Mouse (Mus musculus) cerebellum, adult 9-10 months (tissue): ENCODE results near the gene Pus10.
A peak's percentile ranks its signal among the peaks of the same experiment; 100 is the strongest.

Experiments
- DNase-seq: peaks from one replicate; pipeline ENCODE4 v3.0.0; 2022

The Pus10 gene

DNA sequence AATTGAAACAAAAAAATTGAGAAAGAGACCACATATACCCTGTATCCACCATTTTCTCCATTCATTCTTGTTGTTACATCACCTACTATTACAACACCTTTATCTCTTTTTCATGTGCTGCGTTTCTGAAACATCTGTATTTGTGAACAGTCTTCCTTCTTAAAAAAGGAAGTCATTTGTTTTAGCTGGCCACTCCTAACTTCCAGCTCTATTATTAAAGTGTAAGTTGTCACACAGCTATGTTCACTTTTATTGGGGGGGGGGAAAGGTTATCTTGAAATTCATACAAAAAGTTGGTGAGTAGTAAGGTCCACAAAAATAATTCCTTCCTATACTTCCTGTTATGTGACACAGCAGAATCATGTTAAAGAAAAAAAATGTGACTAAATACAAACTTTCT is 102.5 kb downstream of the Pus10 start:
- no peak for DNase-seq

DNA sequence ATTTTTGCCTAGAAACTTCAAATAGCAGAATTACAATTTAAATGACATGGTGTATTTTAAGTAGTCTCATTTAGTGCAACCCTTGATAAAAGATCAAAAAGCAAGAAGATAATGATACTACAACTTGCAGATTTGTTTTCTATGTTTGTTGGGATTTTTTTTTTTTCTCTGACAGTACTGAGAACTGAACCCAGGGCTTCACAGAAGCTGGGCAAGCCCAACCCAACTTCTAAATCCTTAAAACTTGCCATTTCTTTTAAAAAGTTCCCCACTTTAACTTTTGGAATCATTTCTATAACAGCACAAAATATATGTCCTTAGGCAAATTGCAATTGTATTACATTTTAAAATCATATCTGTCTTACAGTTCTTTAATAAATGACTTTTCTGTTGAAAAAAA is 103.6 kb downstream of the Pus10 start:
- no peak for DNase-seq

DNA sequence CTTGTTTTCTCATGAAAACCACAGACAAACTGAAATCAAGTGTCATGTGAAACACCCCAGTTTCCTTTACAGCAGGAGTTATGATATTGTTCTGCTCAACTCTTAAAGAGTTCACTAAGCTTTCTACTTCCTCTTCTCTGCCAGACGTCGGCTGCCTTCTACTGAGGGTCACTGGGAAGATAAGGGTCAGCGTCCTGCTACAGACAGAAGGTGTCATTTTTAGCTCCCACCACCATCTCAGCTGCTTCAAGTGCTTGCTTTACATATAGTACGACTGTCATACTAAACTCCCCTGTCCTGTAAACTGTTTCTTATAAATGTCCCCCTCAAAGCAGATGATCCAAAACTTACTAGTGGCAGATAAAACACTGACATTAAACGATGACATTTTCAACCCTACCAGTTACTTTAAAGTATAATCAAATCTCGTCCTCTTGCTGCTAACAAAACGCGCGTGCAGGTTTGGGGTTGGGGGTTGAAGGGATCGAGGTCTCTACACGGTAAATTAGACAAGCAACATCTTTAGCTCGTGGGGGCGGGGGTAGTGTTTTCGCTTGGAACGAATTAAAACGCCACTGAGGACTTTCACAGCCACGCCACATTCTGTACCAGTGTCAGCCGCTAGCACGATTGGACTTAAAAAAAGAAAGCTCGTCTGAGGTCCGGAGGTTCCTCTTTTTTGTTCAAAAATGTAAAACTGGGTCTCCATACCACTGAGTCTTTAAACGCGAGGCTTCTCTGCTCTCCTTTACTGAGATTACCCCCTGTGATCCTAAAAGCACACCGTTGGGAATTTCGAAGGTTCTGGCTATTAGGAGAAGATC is 104.4 kb downstream of the Pus10 start:
- no peak for DNase-seq

DNA sequence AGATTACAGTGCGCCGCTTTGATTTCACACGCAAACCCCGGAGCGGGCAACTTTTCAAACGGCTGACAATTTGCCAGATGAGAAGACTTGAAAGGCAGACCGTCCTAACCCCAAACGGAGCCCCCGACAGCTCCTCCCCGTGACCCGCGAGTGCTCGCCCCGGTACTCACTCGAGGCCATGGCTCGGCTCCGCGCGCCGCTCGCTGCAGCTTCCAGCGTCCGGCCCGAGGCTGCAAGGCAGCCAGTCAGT is 105.0 kb downstream of the Pus10 start:
- no peak for DNase-seq

DNA sequence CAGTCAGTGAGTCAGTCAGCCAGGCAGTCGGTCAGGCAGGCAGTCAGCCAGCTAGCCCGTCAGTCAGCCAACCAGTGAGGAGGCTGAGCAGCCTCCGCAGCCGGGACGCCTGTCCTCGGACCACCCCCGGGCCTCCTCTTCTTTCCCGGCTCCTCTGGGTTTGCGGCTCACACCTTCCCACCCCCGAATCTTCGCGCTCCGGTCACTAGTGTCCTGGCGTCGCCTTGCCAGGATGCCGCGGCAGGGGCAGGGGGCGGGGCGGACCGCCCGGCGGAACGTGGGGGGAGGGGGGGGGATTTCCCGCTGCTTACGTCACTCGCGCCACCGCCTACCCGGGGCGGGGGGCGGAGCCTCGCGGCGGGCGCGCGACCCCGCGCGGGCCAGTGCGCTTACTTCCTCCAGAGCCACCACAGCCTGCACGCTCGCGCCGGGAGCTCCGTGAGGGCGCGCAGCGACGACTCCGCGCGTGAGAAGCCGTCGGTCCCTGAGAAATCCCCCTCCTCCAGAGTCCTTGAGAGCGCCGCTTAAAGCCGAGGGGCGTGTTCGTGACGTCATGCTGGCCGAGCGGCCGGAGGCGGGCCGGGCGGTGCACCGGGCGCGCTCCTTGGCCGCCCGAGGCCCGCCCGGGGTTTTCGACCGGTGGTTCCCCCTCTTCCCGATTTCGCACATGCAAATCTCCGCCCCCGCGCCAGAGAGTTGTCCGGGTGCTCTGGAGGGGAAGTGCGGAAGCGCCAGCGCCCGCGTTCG is 105.5 kb downstream of the Pus10 start, which contains the start of gene Rel:
Rel (minus strand) TSS at position 211 of the 747 bp plus-strand sequence.
- DNase-seq = peak; percentile 95

DNA sequence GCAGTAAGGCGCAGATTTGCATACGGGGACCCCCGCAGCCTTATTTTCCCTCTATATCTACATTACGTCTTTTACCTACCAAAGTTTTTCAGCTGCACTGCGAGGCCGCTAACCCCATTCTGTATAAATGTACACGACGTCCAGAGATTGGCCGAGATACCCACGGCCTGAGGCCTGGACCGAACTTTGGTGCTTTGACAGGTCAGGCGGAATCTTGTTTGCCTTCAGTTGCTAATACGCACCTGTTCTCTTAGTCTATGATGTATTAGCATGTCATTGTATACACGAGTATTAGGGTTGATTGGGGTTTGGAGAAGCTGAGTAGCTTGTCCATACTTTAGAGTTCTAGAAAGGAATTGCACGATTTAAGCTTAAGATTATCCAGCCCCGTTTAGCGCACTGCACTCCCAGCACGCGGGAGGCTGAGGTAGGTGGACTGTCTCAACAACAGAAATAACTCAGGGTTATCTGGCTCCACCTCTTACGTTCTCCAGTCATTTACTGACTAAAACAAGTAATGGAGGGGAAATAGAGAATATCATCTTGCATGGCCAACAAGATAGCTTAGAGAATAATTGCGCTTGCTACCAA is 106.1 kb downstream of the Pus10 start:
- no peak for DNase-seq

DNA sequence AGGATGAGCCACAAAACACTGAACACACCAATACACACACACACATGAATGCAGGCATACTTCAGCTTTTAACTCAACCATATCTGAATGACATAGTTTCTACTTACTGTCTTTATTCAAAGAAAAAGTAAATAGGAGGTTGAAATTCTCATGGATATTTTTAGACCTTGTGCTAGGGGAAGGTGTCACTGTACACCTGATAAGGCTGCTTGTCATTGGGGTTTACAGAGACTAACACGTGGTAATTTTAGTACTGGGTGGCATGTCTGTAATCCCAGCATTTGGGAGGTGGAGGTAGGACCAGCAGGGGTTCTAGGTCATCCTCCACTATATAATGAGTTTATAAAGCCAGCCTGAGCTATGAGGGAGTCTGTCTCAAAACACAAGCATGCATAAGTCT is 107.0 kb downstream of the Pus10 start:
- DNase-seq = no peak

DNA sequence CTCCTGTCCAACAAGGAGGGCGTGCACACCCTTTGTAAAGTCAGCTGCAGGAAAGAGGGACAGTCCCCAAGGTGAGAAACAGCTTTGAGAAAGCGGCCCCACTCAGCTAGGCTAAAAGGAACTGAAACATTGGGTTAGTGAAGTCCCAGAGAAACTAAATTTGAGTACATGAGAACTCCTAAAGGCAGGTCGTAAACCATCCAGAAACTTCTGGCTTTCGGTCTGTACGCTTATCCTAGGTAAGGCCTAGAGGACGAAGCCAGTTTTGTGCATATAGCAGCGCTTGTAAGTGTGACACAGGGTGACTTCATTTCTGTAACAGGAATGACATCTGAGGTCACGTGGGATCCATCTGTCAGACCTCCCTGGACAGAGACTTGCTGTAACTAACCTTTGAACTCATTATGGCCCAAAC is 113.3 kb downstream of the Pus10 start:
- no peak for DNase-seq

DNA sequence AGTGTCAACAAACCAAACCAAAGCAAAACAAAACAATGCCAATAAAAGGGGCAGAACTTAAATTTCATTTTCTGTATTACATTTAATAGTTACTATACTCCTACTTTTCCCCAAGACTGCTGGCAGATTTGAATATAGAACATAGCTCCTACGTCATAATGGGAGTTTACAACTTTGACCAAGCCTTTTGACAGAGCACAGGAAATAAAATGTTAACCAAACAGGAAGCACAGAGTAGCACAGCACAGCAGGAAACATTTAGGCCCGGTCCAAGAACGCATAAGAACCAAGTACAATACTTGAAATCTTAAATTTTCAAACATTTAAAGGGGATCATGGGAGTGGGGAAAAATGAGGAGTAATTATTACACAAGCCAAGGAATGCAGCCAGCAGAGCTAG is 116.6 kb downstream of the Pus10 start:
- DNase-seq = no peak
